Mouse (Mus musculus) NIH3T3 (cell line): ENCODE results near the gene Rhbdf2.

Source experiments
- DNase-seq: peaks from one replicate; pipeline ENCODE4 v3.0.0-alpha.2; 2012; ENCODE audit warnings: low read depth

The Rhbdf2 gene

DNA sequence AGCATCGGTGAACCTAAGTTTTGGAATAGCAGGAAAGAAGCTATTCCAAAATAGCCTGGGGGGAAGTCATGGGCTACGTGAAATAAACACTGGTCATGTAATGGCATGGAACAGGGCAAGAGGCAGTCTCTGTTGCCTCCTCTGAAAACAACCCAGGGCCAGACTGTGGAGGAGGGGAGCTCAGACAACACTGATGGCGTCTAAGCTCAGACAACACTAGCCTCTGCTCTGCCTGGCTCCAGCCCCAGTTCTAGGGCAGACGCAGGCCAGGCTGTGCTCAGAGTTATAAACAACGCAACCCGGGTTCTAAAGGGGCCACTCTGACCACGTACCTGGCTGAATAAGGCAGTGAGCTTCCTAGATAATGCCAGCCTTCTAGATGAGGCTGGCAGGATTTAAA is 76.1 kb downstream of the Rhbdf2 start:
- no peak for DNase-seq

DNA sequence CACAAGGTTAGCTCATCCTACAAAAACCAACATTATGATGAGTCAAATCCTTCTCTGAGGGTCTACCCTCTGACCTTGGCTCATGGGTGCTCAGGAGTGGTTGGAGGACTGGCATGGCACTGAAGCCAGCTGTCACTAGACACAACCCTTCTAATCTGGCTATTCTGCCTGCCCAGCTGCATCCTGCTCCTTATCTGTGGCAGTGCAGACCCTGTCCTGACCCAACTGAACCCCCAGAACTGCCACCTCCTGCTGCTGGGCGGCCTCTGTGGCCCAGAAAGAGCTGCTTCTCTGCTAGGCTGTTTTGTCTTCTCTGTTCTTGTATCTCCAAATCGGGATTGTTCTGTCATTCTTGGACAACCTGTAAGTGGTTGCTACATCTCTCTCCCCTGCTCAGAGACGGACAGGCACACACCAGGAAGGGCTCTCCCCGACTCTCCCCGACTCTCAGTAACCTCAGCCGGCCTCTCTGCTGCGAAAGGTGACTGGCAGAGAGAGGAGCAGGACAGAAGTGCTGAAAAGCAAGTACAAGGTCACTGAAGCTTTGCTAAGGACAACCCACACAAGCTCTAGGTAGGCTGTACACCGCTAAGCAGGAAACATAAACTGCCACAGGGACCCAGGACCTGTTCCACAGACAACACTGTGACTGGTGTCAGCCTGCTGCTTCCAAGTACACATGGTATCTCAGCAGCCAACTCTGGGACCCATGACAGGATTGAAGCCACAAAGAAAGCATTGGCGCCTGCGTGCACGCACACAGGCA is 77.4 kb downstream of the Rhbdf2 start:
- no peak for DNase-seq

DNA sequence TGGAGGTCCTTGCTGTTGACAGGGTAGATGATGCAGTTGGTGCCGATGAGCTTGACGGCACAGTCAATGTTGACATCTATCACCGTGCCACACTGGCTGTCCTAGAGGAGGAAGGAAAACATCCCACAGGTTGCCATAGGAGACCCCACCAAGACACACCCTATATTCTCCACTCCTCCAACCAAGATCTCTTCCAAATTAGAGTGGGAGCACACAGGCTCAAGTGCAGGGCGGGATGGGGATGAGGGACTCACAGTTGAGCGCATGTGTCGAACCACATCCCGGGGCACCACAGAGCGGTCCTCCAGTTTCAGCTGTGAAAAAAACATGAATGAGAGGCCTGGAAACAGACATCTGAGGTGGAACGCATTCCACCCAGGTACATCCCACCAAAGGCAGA is 78.0 kb downstream of the Rhbdf2 start:
- no peak for DNase-seq
